Mouse (Mus musculus) midbrain, postnatal 0 days (tissue): ENCODE measurements at regions not wholly inside any gene's neighbourhood (a gene's known extent, or its start where the extent isn't known, plus 50 kb on each side); places are given as distances from the start of the nearest gene placed in this dataset.

Experiments used
- ATAC-seq: fragments of 200-750 bp; cut with Nextera tagmentation; 2 replicates; pipeline ENCODE4 v1.8.0; 2017; ENCODE audit warnings: moderate number of reproducible peaks, mild to moderate bottlenecking, moderate TSS enrichment, moderate library complexity; ENCODE audit not compliant: low FRiP score
- DNase-seq: peaks from one replicate; pipeline ENCODE4 v3.0.0-alpha.2; 2015; ENCODE audit warnings: low spot score
- H3K27ac ChIP-seq: fragments of 300-500 bp; sonication (generic); 2 replicates; pipeline ENCODE4 v1.5.1; 2014; ENCODE audit warnings: low read depth, mild to moderate bottlenecking, low read length, mixed read lengths
- H3K27me3 ChIP-seq: fragments of 300-500 bp; sonication (generic); 2 replicates; pipeline ENCODE4 v1.6.1; 2014; ENCODE audit warnings: low read length, control low read depth, mixed read lengths; ENCODE audit not compliant: insufficient read depth
- H3K36me3 ChIP-seq: fragments of 300-500 bp; sonication (generic); 2 replicates; pipeline ENCODE4 v1.6.1; 2014; ENCODE audit warnings: low read length, control low read depth, mixed read lengths; ENCODE audit not compliant: insufficient read depth
- H3K4me1 ChIP-seq: fragments of 300-500 bp; sonication (generic); 2 replicates; pipeline ENCODE4 v1.6.1; 2014; ENCODE audit warnings: mild to moderate bottlenecking, control low read depth, antibody characterized with exemption, low read length, mixed read lengths; ENCODE audit not compliant: insufficient read depth
- H3K4me2 ChIP-seq: fragments of 300-500 bp; sonication (generic); 2 replicates; pipeline ENCODE4 v1.6.1; 2014; ENCODE audit warnings: low read depth, mild to moderate bottlenecking, low read length, mixed read lengths; ENCODE audit not compliant: poor library complexity, severe bottlenecking
- H3K4me3 ChIP-seq: fragments of 300-500 bp; sonication (generic); 2 replicates; pipeline ENCODE4 v1.5.1; 2014; ENCODE audit warnings: low read depth, mild to moderate bottlenecking, low read length, moderate library complexity
- H3K9ac ChIP-seq: fragments of 300-500 bp; sonication (generic); replicated peaks from 2 replicates; pipeline ENCODE4 v1.6.1; 2014; ENCODE audit warnings: mild to moderate bottlenecking, low read length, moderate library complexity, mixed read lengths; ENCODE audit not compliant: poor library complexity, severe bottlenecking
- H3K9me3 ChIP-seq: fragments of 300-500 bp; sonication (generic); 2 replicates; pipeline ENCODE4 v1.6.1; 2016; ENCODE audit warnings: low read length, control low read depth
- CTCF ChIP-seq: IDR thresholded peaks from 2 replicates; pipeline ENCODE4 v1.5.1; 2016; ENCODE audit warnings: antibody characterized with exemption, mild to moderate bottlenecking
- WGBS: fragments of 180-500 bp; shearing (Covaris S2); extraction: QIAGEN DNeasy Blood & Tissue Kit; methylation state at CpG from one replicate; pipeline ENCODE4 v1.1.7; 2014; 5-methylcytosine and 5-hydroxymethylcytosine counted together

DNA sequence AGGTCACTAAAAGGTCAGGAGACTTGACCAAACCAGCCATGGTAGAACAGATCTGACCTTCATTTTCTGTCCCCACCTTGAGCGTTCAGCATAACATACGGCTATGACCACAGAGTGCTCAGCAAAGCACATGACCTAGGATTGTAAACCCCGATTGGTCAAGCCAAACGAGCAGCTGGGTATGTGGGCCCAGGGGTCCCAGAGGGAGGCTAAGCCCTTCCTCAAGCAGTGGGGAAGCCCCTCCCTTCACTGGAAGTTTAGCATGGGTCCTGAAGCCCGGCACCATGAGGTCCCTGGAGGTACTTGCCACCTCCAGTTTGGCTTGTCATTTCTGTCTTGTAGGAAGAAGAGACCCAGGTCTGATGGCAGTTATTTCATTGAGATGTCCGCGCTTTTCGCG, 149.8 kb downstream of the Cct6b start:
- Histone ChIP-seq H3K27me3 (no peaks in the 10 kb centered on the region), H3K27ac (no peak overlapping the region), H3K4me3 (no peak overlapping the region), H3K9me3 (no peaks in the 10 kb centered on the region), H3K9ac (no peak overlapping the region), H3K4me1 (peaks cover 7% of the 10 kb centered on the region; the same call in 1 of the 2 replicates), H3K36me3 (no peaks in the 10 kb centered on the region), H3K4me2 (no peak overlapping the region)
- DNase-seq, result no peak
- WGBS, result 89% methylated on average over 9 of the region's 9 CpGs
- no peak for TF ChIP-seq CTCF
- no peak for ATAC-seq

DNA sequence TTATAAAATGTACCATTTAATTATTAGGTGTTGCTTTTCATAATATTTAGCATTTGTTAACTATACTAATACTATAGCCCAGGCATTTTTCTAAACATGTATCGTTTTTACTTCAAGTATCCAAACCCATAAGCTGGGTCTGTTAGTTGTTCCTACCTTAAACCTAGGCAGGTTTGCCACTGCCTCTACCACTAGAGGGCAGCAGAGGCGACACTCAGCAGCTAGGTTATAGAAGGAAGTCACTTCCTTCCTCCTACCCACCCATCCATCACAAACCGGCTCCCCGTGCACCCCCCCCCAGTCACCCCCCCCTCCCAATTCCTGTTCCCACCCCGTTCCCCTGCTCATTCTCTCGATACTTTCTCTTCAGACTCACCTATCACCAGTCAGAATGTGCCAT, 150.6 kb downstream of the Cct6b start:
- Histone ChIP-seq H3K9ac (no peak overlapping the region), H3K27ac (no peak overlapping the region), H3K4me2 (no peak overlapping the region), H3K4me1 (peaks cover 6% of the 10 kb centered on the region; the same call in 1 of the 2 replicates), H3K36me3 (no peaks in the 10 kb centered on the region), H3K4me3 (no peak overlapping the region), H3K9me3 (no peaks in the 10 kb centered on the region), H3K27me3 (no peaks in the 10 kb centered on the region)
- DNase-seq, result peak; percentile 64
- no peak for ATAC-seq
- peak; percentile 75 for TF ChIP-seq CTCF
- WGBS, result 15% methylated on average over 6 of the region's 6 CpGs

DNA sequence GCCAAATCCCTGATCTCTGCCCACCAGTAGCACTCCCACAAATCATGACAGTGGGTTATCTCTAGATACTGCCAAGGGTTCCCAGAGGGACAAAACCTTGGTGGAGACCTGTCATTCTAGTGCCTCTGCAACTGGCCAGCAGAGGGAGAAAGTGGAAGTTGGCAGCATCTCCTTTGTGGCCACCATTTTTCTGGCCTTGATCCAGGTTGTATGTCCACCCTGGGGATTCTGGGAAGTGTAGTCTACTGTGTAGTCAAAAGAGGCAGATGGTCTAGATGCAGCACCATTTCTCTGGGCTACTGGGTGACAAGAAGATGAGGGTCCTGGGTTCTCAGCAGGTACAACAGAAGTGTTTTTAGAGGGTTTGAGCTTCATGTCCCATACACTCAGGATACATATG, 152.1 kb downstream of the Cct6b start:
- peaks cover under 1% of the 10 kb centered on the region; the same call in 1 of the 2 replicates for H3K4me1 ChIP-seq
- DNase-seq, result peak; percentile 88
- no peaks in the 10 kb centered on the region for H3K36me3 ChIP-seq
- no peaks in the 10 kb centered on the region for H3K9me3 ChIP-seq
- no peak overlapping the region for H3K9ac ChIP-seq
- ATAC-seq, result no peak
- H3K4me2 ChIP-seq, result no peak overlapping the region
- peak; percentile 65 for TF ChIP-seq CTCF
- no peak overlapping the region for H3K27ac ChIP-seq
- no peak overlapping the region for H3K4me3 ChIP-seq
- no peaks in the 10 kb centered on the region for H3K27me3 ChIP-seq

DNA sequence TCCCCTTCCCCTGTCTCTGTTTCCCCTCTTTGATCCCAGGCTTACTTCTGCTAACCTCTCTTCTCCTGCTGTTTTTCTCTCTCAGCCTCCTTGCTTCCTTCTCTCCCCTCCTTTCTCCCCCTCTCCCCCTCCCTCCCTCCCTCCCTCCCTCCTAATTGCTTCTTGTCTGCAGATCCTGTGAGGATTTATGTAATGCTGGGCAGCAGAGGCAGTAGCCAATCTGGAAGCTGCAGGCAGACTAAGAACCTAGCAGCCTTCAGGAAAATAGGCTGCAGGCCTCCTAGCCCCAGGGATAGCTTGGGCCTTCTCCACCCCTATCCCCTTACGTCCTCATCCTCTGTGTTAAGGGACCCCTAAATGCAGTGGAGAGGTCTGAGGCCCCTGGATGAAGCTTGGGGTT, 155.2 kb downstream of the Cct6b start:
- no peaks in the 10 kb centered on the region for H3K4me1 ChIP-seq
- no peaks in the 10 kb centered on the region for H3K27me3 ChIP-seq
- no peak for DNase-seq
- no peak overlapping the region for H3K9ac ChIP-seq
- no peaks in the 10 kb centered on the region for H3K36me3 ChIP-seq
- WGBS, result 27% methylated on average over 1 of the region's 1 CpGs
- TF ChIP-seq CTCF, result no peak
- H3K4me2 ChIP-seq, result no peak overlapping the region
- ATAC-seq, result no peak
- no peak overlapping the region for H3K4me3 ChIP-seq
- H3K27ac ChIP-seq, result no peak overlapping the region
- H3K9me3 ChIP-seq, result no peaks in the 10 kb centered on the region

DNA sequence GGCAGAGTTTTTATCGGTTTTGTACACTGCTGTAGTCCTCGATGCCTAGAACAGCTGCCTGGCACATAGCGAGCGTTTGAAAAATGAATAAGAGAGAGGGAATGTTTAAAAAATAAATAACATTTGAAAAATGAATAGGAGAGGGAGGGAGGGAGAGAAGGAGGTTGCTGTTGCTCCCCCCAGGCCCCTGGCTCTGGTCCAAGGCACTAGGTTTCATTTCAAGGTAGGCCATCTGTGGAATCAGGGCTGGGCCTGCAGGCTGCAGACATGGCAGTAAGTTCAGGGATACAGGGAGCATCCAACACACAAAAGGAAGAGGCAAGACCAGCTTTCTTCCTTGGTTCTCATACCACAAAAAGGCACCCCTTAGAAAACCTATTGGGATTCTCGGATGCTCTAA, 156.5 kb downstream of the Cct6b start:
- Histone ChIP-seq H3K4me3 (no peak overlapping the region), H3K36me3 (no peaks in the 10 kb centered on the region), H3K4me2 (no peak overlapping the region), H3K4me1 (peaks cover 2% of the 10 kb centered on the region; the same call in 1 of the 2 replicates), H3K27ac (no peak overlapping the region), H3K9ac (no peak overlapping the region), H3K9me3 (no peaks in the 10 kb centered on the region), H3K27me3 (no peaks in the 10 kb centered on the region)
- TF ChIP-seq CTCF, result no peak
- DNase-seq (no peak), ATAC-seq (no peak)
- WGBS, result 61% methylated on average over 5 of the region's 5 CpGs

DNA sequence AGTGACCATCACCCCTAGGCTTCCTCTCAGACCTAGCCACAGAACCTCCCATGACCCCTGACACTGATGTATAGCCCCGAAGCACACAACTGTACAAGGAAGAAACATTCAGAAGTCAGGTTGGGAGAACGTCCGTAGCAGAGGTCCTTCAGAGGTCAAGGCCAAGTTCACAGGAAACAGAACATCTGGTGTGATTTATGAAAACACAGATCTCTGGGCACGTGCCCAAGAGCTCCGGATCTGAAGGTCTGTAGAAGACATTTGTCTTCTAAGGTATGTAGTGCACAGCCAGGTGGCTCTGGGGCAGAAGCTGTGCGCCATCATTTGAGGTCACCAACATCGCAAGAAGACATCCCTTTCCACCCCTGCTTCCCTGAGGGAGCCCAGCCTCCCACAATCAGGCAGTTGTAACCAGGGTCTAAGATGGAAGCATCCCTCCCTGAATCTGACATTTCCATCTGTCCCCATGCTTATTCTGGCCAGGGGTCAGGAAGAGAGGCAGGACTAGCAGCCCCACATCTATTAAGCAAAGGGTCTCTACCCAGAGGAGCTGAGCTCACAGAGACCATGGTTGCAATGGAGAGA, 159.8 kb downstream of the Cct6b start:
- no peaks in the 10 kb centered on the region for H3K9me3 ChIP-seq
- H3K36me3 ChIP-seq, result no peaks in the 10 kb centered on the region
- 88% methylated on average over 7 of the region's 7 CpGs for WGBS
- no peak overlapping the region for H3K27ac ChIP-seq
- peaks cover 6% of the 10 kb centered on the region; the same call in 1 of the 2 replicates for H3K4me1 ChIP-seq
- H3K27me3 ChIP-seq, result no peaks in the 10 kb centered on the region
- DNase-seq (no peak), ATAC-seq (no peak)
- TF ChIP-seq CTCF, result no peak
- no peak overlapping the region for H3K9ac ChIP-seq
- H3K4me3 ChIP-seq, result no peak overlapping the region
- no peak overlapping the region for H3K4me2 ChIP-seq
